Mouse (Mus musculus) heart, adult 2 months (tissue): ENCODE data around the gene Prnd.

Experiments
- CTCF ChIP-seq: fragments of 200-600 bp; IDR thresholded peaks from 2 replicates; pipeline ENCODE4 v1.8.1; 2022; ENCODE audit warnings: antibody characterized with exemption, mild to moderate bottlenecking, moderate library complexity
- POLR2A ChIP-seq: fragments of 200-500 bp; IDR thresholded peaks from 2 replicates; pipeline ENCODE4 v1.6.1; 2011; ENCODE audit warnings: mild to moderate bottlenecking, low read depth, low read length, control low read depth; ENCODE audit not compliant: insufficient read depth

DNA sequence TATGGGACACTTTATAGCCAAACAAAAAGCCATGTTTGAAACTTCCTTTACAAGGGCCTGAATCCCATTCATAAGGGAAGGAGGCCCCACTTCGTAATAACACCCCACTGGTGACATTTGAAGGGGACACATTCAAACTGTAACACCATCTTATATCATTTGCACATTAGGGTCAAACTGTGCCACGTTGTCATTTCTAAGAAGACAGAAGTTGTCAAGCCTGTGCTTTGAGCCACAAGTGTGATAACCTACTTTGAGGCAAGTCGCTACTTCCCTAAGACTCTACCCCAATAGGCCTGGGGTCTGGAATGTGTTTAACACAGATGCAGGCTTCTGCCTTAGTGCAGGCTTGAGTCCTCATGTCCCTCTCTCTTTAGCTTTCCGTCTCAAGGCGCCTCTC, 43.4 kb upstream of the Prnd start:
- no peak for TF ChIP-seq POLR2A
- no peak for TF ChIP-seq CTCF
